Mouse (Mus musculus) MEL (cell line): ENCODE data around the gene Amz2. TPM values are rescaled to one million over a fixed set of nuclear protein-coding genes. Genes with fewer than 3 reads are reported as not detected.
A peak's percentile ranks its signal among the peaks of the same experiment; 100 is the strongest.
"Not testable (repeated sequence)": the region's sequence is repeated elsewhere in the genome, so short reads cannot be mapped to it uniquely, and the experiment has no call there.

Source experiments
- DNase-seq: peaks from one replicate; pipeline ENCODE4 v3.0.0; 2011; ENCODE audit warnings: low read depth, low spot score
- H3K27ac ChIP-seq: 2 replicates; pipeline ENCODE4 v1.5.1; 2012; ENCODE audit warnings: low read depth, mild to moderate bottlenecking, control low read depth, low read length, moderate library complexity; ENCODE audit not compliant: control insufficient read depth
- H3K27me3 ChIP-seq, 2 experiments: fragments of 150-350 bp in 1 of 2; sonication (generic) in 1 of 2; 2 replicates each; pipeline ENCODE4 v1.6.1; 2012; ENCODE audit warnings: low read length in 2 of 2, mild to moderate bottlenecking in 2 of 2, improper control_type of control experiment in 1 of 2, moderate library complexity in 1 of 2; ENCODE audit not compliant: insufficient read depth in 2 of 2, control insufficient read depth in 1 of 2
- H3K36me3 ChIP-seq, 2 experiments: 2 replicates each; pipeline ENCODE4 v1.6.1; 2012 to 2014; ENCODE audit warnings: low read length in 2 of 2, improper control_type of control experiment in 1 of 2, inconsistent platforms in 1 of 2, mild to moderate bottlenecking in 1 of 2; ENCODE audit not compliant: insufficient read depth in 2 of 2, control insufficient read depth in 1 of 2
- H3K4me1 ChIP-seq, 2 experiments: fragments of 150-350 bp in 1 of 2; sonication (generic) in 1 of 2; 2 replicates each; pipeline ENCODE4 v1.6.1; 2012; ENCODE audit warnings: low read length in 2 of 2, improper control_type of control experiment in 1 of 2, mild to moderate bottlenecking in 1 of 2; ENCODE audit not compliant: insufficient read depth in 2 of 2, control insufficient read depth in 1 of 2
- H3K4me3 ChIP-seq, 2 experiments: fragments of 150-350 bp in 1 of 2; sonication (generic) in 1 of 2; 2 replicates each; pipeline ENCODE4 v1.5.1; 2012; ENCODE audit warnings: low read depth in 2 of 2, low read length in 2 of 2, mild to moderate bottlenecking in 2 of 2, moderate library complexity in 2 of 2, control low read depth in 1 of 2, improper control_type of control experiment in 1 of 2; ENCODE audit not compliant: control insufficient read depth in 1 of 2, insufficient read depth in 1 of 2
- H3K79me2 ChIP-seq: 2 replicates; pipeline ENCODE4 v1.6.1; 2012; ENCODE audit warnings: mild to moderate bottlenecking, low read length, moderate library complexity; ENCODE audit not compliant: control insufficient read depth, poor library complexity, insufficient read depth
- H3K9ac ChIP-seq: 2 replicates; pipeline ENCODE4 v1.6.1; 2012; ENCODE audit warnings: low read depth, mild to moderate bottlenecking, control low read depth, low read length, moderate library complexity; ENCODE audit not compliant: control insufficient read depth, poor library complexity, severe bottlenecking
- H3K9me3 ChIP-seq: fragments of 150-350 bp; sonication (generic); replicated peaks from 2 replicates; pipeline ENCODE4 v1.6.1; 2012; ENCODE audit warnings: mild to moderate bottlenecking, low read length, improper control_type of control experiment, moderate library complexity; ENCODE audit not compliant: insufficient read depth
- BHLHE40 ChIP-seq: IDR thresholded peaks from 2 replicates; pipeline ENCODE4 v1.6.1; 2012; ENCODE audit warnings: low read depth, mild to moderate bottlenecking, inconsistent platforms, low read length, improper control_type of control experiment, borderline replicate concordance
- CHD2 ChIP-seq: IDR thresholded peaks from 2 replicates; pipeline ENCODE4 v1.6.1; 2011; ENCODE audit warnings: low read length, improper control_type of control experiment
- EP300 ChIP-seq, 2 experiments: IDR thresholded peaks; 2 replicates each; pipeline ENCODE4 v1.6.1; 2011; ENCODE audit warnings: improper control_type of control experiment in 2 of 2, low read length in 2 of 2, low read depth in 1 of 2, mild to moderate bottlenecking in 1 of 2
- ETS1 ChIP-seq: IDR thresholded peaks from 2 replicates; pipeline ENCODE4 v1.6.1; 2012; ENCODE audit warnings: low read depth, mild to moderate bottlenecking, inconsistent platforms, low read length, improper control_type of control experiment, moderate library complexity
- GABPA ChIP-seq: IDR thresholded peaks from 2 replicates; pipeline ENCODE4 v1.6.1; 2012; ENCODE audit warnings: low read depth, mild to moderate bottlenecking, inconsistent platforms, low read length, improper control_type of control experiment, moderate library complexity
- GATA1 ChIP-seq: IDR thresholded peaks from 2 replicates; pipeline ENCODE4 v1.6.1; 2011; ENCODE audit warnings: low read depth, low read length, improper control_type of control experiment
- HCFC1 ChIP-seq: IDR thresholded peaks from 2 replicates; pipeline ENCODE4 v1.6.1; 2012; ENCODE audit warnings: low read depth, mild to moderate bottlenecking, inconsistent platforms, low read length, improper control_type of control experiment, moderate library complexity
- JUND ChIP-seq: IDR thresholded peaks from 2 replicates; pipeline ENCODE4 v1.6.1; 2011; ENCODE audit warnings: low read depth, mild to moderate bottlenecking, improper control_type of control experiment, low read length
- MAX ChIP-seq: IDR thresholded peaks from 2 replicates; pipeline ENCODE4 v1.6.1; 2011; ENCODE audit warnings: low read length, improper control_type of control experiment
- MEF2A ChIP-seq: IDR thresholded peaks from 2 replicates; pipeline ENCODE4 v1.6.1; 2014; ENCODE audit warnings: low read depth, mild to moderate bottlenecking, inconsistent platforms, low read length, improper control_type of control experiment; ENCODE audit not compliant: poor library complexity, insufficient replicate concordance, severe bottlenecking; ENCODE audit errors: extremely low read depth
- MXI1 ChIP-seq: IDR thresholded peaks from 2 replicates; pipeline ENCODE4 v1.6.1; 2011; ENCODE audit warnings: mild to moderate bottlenecking, low read depth, low read length, improper control_type of control experiment
- MYB ChIP-seq: IDR thresholded peaks from 2 replicates; pipeline ENCODE4 v1.6.1; 2011; ENCODE audit warnings: mild to moderate bottlenecking, low read depth, low read length, improper control_type of control experiment
- MYC ChIP-seq: IDR thresholded peaks from 2 replicates; pipeline ENCODE4 v1.6.1; 2011; ENCODE audit warnings: low read depth, mild to moderate bottlenecking, low read length, improper control_type of control experiment, moderate library complexity
- NELFE ChIP-seq: IDR thresholded peaks from 2 replicates; pipeline ENCODE4 v1.6.1; 2011; ENCODE audit warnings: low read depth, low read length, improper control_type of control experiment
- POLR2A ChIP-seq, 2 experiments: IDR thresholded peaks; 2 replicates each; pipeline ENCODE4 v1.6.1; 2011 to 2012; ENCODE audit warnings: low read length in 2 of 2, mild to moderate bottlenecking in 2 of 2, control low read depth in 1 of 2, improper control_type of control experiment in 1 of 2, low read depth in 1 of 2, moderate library complexity in 1 of 2; ENCODE audit not compliant: control insufficient read depth in 1 of 2, insufficient read depth in 1 of 2, poor library complexity in 1 of 2
- POLR2AphosphoS5 ChIP-seq: IDR thresholded peaks from 2 replicates; pipeline ENCODE4 v1.6.1; 2012; ENCODE audit warnings: low read depth, borderline replicate concordance, mild to moderate bottlenecking, inconsistent platforms, low read length, moderate library complexity, mixed read lengths
- RCOR1 ChIP-seq: IDR thresholded peaks from 2 replicates; pipeline ENCODE4 v1.6.1; 2012; ENCODE audit warnings: low read depth, mild to moderate bottlenecking, inconsistent platforms, low read length, improper control_type of control experiment
- SIN3A ChIP-seq: IDR thresholded peaks from 2 replicates; pipeline ENCODE4 v1.6.1; 2012; ENCODE audit warnings: low read length, improper control_type of control experiment, inconsistent platforms
- TAL1 ChIP-seq: IDR thresholded peaks from 2 replicates; pipeline ENCODE4 v1.6.1; 2012; ENCODE audit warnings: mild to moderate bottlenecking, inconsistent platforms, low read length, moderate library complexity, mixed read lengths
- TBP ChIP-seq: IDR thresholded peaks from 2 replicates; pipeline ENCODE4 v1.8.0; 2011; ENCODE audit warnings: low read depth, low read length, improper control_type of control experiment
- TCF12 ChIP-seq: IDR thresholded peaks from 2 replicates; pipeline ENCODE4 v1.6.1; 2014; ENCODE audit warnings: low read depth, mild to moderate bottlenecking, inconsistent platforms, low read length, improper control_type of control experiment, moderate library complexity
- UBTF ChIP-seq: IDR thresholded peaks from 2 replicates; pipeline ENCODE4 v1.6.1; 2012; ENCODE audit warnings: low read depth, mild to moderate bottlenecking, inconsistent platforms, low read length, improper control_type of control experiment, moderate library complexity, borderline replicate concordance; ENCODE audit not compliant: insufficient read depth
- USF1 ChIP-seq: IDR thresholded peaks from 2 replicates; pipeline ENCODE4 v1.6.1; 2014; ENCODE audit warnings: low read depth, mild to moderate bottlenecking, inconsistent platforms, low read length, improper control_type of control experiment, moderate library complexity
- USF2 ChIP-seq, 2 experiments: IDR thresholded peaks; 2 replicates each; pipeline ENCODE4 v1.6.1; 2011 to 2012; ENCODE audit warnings: improper control_type of control experiment in 2 of 2, low read length in 2 of 2, borderline replicate concordance in 1 of 2, inconsistent platforms in 1 of 2, low read depth in 1 of 2, mild to moderate bottlenecking in 1 of 2; ENCODE audit not compliant: insufficient read depth in 1 of 2
- ZKSCAN1 ChIP-seq: IDR thresholded peaks from 2 replicates; pipeline ENCODE4 v1.6.1; 2012; ENCODE audit warnings: low read depth, mild to moderate bottlenecking, inconsistent platforms, low read length, improper control_type of control experiment, moderate library complexity
- ZMIZ1 ChIP-seq: IDR thresholded peaks from 2 replicates; pipeline ENCODE4 v1.6.1; 2012; ENCODE audit warnings: low read depth, mild to moderate bottlenecking, inconsistent platforms, low read length, improper control_type of control experiment, moderate library complexity
- ZNF384 ChIP-seq: IDR thresholded peaks from 2 replicates; pipeline ENCODE4 v1.6.1; 2012; ENCODE audit warnings: low read depth, mild to moderate bottlenecking, inconsistent platforms, low read length, improper control_type of control experiment
- polyA plus RNA-seq, 2 experiments: library from polyadenylated mRNA; stranded (reverse) in 1 of 2; unstranded in 1 of 2; fragments of >175 nt in 1 of 2; fragments of >200 nt in 1 of 2; gene quantifications; 2 replicates each; pipeline versions ENCODE4 v1.2.1 to v1.2.4; 2012; ENCODE audit warnings: low replicate concordance in 2 of 2, low read depth in 1 of 2; ENCODE audit not compliant: insufficient read length in 2 of 2, insufficient read depth in 1 of 2, missing spikeins in 1 of 2
- total RNA-seq: library from RNA; depleted of rRNA; stranded (reverse); fragments of 300-350 nt; gene quantifications from 2 replicates; pipeline ENCODE4 v1.2.3, GENCODE M21; 2012

Gene Amz2
- total and polyA plus RNA-seq, 3 experiments: 40.2 to 1,743 (median 47.1) TPM

DNA sequence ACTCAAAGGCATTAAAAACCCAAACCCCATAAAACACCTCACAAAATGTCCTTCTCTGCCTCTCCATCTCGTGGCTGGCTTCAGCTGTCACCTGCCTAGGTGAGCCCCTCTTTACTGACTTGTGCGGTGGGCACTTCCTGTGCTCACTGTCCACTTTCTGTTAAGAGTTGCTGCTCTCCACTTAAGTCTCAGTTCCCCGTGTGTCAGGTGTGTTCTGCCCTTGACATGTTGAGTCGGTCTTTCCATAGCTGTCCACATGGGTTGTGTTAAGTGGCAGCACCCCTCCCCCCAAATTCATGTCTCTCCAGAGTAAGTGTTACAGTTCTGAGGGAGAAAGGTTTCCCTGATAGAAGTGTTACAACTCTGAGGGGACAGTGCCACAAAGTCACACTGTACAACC, 66.1 kb downstream of the Amz2 start:
- Histone ChIP-seq H3K4me3 (no peak overlapping the region), H3K27me3 (no peaks in the 10 kb centered on the region), H3K9ac (no peak overlapping the region), H3K36me3 (peaks cover 0 to 22% of the 10 kb centered on the region in 2 experiments; a peak in 2 of 4 replicates)
- no peak for DNase-seq
- no peak for TF ChIP-seq POLR2A (IDR thresholded peaks at IDR 0.05; ENCODE audit: control insufficient read depth in 1 of 2, insufficient read depth in 1 of 2, low read depth in 1 of 2, low read length in 2 of 2, poor library complexity in 1 of 2)
- TF ChIP-seq MYB: no peak
- no peak for TF ChIP-seq MYC
- TF ChIP-seq HCFC1: no peak
- no peak for TF ChIP-seq MEF2A
- no peak for TF ChIP-seq POLR2AphosphoS5
- no peak for TF ChIP-seq USF2 (IDR thresholded peaks at IDR 0.05; ENCODE audit: borderline replicate concordance in 1 of 2, insufficient read depth in 1 of 2, low read depth in 1 of 2, low read length in 2 of 2)
- no peak for TF ChIP-seq BHLHE40
- no peak for TF ChIP-seq CHD2
- no peak for TF ChIP-seq ZNF384
- no peak for TF ChIP-seq UBTF
- no peak for TF ChIP-seq ZMIZ1
- no peak for TF ChIP-seq GABPA
- TF ChIP-seq NELFE: no peak
- no peak for TF ChIP-seq ZKSCAN1
- no peak for TF ChIP-seq MXI1
- no peak for TF ChIP-seq MAX
- no peak for TF ChIP-seq USF1
- TF ChIP-seq TCF12: no peak
- TF ChIP-seq, all 39 proteins: peak for 0
- Histone ChIP-seq H3K79me2 (no peaks in the 10 kb centered on the region), H3K27ac (no peak overlapping the region), H3K9me3 (no peaks in the 10 kb centered on the region), H3K4me1 (peaks cover 14 to 38% of the 10 kb centered on the region in 2 experiments)

DNA sequence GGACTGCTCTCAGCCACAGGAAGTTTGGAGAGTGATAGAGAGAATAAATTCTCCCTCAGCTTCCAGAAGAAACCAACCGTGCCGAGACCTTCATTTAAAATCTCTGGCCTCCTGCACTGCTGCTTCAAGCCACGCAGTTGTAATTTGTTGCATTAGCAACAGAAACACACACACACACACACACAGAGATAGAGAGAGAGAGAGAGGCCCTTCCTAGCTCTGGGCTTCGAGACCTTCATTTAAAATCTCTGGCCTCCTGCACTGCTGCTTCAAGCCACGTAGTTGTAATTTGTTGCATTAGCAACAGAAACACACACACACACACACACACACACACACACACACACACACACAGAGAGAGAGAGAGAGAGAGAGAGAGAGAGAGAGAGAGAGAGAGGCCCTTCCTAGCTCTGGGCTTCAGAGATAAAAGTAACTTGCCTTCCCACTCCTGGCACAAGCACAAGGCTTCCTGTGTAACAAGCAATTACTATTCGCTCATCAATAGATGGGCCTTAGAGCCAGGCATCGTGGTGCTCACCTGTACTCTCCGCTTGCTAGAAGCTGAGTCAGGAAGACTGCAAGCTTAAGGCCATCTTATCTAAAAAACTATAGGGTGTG, 67.2 kb downstream of the Amz2 start:
- not testable (repeated sequence) for H3K4me3 ChIP-seq, H3K27me3 ChIP-seq, H3K79me2 ChIP-seq, H3K9me3 ChIP-seq
- peak overlapping the region; percentile 26; the same call in 1 of the 2 replicates for H3K27ac ChIP-seq
- TF ChIP-seq ZNF384 (peak; percentile 32; the same call in 1 of the 2 replicates), TCF12 (peak; percentile 87), ETS1 (peak; percentile 71), MYC (0 out of 2 replicates have a peak, but pooled peaks have one; percentile 46), GATA1 (peak; percentile 60; the same call in 1 of the 2 replicates), SIN3A (peak; percentile 56; the same call in 1 of the 2 replicates), TBP (0 out of 2 replicates have a peak, but pooled peaks have one; percentile 17), MAX (0 out of 2 replicates have a peak, but pooled peaks have one; percentile 38), JUND (peak; percentile 98), HCFC1 (peak; percentile 29; the same call in 1 of the 2 replicates), TAL1 (peak; percentile 63), EP300 (IDR thresholded peaks at IDR 0.05; ENCODE audit: low read depth in 1 of 2, low read length in 2 of 2) (peak; percentile 75 to 77), RCOR1 (peak; percentile 20; the same call in 1 of the 2 replicates)
- peak; percentile 72 for DNase-seq
- H3K9ac ChIP-seq: peak overlapping the region; percentile 5; the same call in 1 of the 2 replicates
- peaks cover 0 to 27% of the 10 kb centered on the region in 2 experiments; a peak in 2 of 4 replicates for H3K36me3 ChIP-seq
- H3K4me1 ChIP-seq: peaks cover 17 to 46% of the 10 kb centered on the region in 2 experiments
